Mouse (Mus musculus) natural killer cell, adult 2 months (primary cell): Measurements from ENCODE around the gene Dync1i2.

Experiments
- DNase-seq, 2 experiments: peaks; one replicate each; pipeline ENCODE4 v3.0.0; 2022; ENCODE audit warnings: low spot score in 2 of 2

The Dync1i2 gene

DNA sequence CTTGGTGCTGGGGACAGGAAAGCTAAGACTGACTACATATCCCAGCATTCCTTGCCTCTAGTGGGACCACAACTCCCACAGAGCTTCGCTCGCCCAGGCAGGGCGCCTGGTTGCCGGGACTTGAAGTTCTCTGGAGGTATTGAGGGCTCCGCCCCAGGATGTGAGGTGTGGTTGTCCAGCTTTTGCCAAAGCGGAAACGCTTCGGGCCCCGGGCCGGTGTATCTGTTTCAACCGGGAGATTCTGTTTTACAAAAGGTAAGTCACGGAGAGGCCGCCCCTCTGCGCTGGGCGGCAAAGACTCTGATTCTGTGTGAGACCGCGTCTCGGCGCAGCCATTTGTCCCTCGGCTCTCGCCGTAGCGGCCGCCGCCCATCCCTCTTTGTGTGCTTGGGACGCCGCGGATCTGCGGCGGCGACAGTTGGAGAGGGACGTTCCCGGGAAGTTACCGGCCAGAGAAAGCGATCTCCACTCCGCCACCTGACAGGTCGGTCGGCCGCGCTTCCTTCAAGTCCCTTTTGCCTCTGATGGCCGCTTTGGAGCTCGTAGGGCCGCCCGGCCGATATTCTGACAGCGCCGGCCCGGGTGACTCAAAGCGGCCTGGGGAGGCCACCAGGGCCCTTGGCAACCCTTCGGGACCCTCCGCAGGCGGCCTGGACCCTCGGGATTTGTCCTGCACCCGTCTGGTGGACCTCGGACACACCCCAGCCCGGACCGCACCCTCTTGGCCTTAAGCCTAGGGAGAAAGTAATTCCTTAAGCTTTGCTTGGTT, at the start of gene Dync1i2:
Gene Dync1i2 (plus strand): TSS at position 116 of the 769 bp plus-strand sequence.
- peak; percentile 85 to 89 for DNase-seq

DNA sequence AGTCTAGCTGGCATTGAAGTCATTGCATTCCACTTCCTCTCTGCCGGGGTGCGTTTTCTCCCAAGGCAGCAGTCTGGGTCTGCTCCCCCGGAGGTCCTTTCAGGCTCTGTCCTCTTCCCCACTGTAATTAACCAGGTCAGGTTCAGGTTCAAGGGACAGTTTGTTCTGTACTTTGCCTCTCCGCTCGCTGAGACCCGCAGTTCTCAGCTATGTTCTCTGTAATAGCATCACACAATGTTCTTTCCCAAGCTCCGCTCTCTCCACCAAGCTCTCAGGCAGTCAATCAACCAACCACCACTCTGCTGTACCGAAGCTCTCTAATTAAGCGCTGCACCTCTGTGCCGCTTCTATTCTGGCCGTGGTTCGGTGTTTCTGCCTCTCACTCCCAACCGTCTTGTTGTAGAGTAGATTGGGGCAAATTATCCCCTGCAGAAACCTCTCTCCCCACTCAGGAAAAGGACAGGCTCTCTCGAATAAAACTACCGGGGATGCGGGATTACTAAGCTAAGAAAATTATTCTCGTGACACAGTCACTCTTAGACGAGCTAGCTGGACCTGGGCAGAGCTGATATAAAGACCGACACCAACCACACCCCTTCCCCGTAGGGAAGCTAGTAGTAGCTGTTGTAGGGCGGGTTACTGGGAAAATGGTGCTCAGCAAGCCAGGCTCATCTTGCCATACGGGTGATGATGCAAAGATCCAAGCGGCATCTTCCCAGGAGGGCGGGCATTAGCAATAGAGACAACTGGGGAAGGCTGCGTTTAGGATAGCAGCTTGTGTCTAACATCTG, 48.5 kb upstream of the Dync1i2 start:
- no peak for DNase-seq

DNA sequence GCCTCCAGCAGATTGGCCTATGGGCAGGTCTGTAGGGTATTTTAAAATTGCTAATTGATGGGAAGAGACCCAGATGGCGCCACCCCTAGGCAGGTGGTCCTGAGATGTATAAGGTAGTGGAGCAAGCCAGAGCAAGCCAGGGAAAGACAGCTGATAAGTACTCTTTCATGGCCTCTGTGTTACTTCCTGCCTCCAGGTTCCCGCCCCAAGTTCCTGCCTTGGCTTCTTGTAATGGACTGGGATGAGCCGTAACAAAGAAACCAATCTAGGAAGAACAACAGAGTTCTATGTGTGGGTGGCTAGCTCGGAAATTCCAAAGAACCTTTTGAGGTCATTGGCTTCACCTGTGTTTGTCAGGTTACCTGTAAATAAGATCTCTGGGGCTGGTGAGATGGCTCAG, 44.3 kb upstream of the Dync1i2 start:
- no peak for DNase-seq

DNA sequence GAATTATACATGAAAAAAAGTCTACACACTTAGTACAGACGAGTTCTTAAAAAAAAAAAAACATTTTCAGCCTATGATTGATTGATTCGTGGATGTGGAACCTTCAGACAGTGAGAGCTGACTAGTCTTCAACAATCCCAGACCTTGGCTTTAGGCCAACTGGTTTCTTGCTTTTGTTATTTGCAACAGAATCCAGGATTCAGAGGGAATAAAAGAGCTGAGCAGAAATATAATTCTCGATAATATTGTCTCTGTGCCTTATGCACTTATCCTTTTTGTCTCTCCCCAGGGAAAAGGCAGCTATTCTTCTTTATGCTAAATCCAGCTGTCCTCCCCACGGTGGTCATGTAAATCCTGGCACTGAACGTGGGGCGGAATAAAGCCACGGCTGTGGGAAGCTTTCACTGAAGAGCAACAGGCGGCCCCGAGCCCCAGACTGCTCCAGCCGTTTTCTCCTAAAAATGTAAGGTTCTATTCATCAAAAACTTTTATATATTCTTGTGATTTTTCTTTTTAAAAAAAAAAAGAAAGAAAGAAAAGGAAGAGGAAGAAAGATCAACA, 43.0 kb upstream of the Dync1i2 start:
- no peak for DNase-seq

DNA sequence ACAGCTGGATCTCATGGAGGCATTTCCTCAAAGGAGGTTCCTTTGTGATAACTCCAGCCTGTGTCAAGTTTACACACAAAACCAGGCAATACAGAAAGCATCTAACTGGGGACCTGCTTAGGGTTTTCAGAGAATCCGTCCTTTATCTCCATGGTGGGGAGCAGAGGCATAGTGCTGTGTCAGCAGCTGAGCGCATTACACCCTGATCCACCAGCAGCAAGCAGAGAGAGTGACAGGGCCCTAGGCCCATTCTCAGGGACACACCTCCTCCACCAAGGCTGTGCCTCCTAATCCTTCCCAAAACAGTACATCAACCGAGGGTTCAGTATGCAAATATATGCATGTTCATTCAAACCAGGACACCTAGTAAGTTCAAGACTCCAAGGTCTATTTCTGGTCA, 38.5 kb upstream of the Dync1i2 start:
- no peak for DNase-seq

DNA sequence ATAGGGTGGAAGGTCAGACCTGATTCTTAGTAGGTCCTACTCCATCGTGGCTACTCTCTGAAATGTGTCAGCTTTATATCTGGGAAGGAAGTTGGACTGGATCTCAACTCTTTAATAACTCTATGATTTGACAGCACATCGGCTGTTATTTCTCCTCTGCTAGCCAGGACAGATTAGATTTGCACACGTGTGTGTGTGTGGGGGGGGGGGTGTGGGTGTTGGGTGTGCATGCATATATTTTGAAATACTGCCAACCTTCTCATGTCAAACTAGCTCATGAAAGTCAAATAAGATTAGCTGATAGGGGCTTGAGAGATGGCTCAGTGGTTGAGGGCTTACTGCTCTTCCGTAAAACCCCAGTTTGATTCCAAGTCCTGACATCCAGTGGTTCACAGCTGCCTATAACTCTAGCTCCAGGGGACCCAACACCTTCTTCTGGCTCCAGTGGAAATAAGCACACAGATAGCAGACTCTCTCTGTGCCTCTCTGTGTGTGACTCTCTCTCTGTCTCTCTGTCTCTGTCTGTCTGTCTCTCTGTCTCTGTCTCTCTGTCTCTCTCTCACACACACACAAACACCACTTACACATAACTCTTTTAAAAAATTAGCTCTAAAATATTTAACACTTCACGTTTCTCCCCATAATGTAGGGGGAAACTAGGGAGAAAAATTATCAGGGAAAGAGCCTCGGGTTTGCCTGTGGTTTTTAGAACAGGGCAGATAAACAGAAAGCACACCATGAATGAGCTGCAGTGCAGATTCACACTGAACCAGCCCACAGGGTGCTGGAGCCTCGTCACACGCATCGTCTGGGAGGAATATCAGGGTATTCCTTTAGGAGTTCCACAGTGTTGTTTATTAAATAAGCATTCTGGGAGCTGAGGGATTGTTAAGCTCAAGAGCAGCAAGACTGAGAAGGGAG, 34.9 kb upstream of the Dync1i2 start:
- no peak for DNase-seq

DNA sequence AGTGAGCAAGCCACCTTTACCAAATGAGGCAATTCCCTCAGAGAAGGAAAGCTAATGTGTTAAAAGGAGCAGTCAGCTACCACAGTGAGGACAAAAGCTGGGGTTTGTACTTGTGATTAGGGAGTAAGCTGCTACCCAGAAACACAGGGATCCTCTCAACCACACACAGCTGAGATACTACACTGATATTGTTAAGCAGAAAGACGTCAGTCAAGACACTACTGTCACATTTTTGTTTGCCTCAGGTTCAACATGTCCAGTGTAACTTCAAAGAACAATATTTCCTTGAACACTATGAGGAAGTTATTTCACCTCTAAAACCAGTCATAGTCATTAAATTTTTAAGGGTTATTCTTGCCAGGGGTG, 34.3 kb upstream of the Dync1i2 start:
- DNase-seq: no peak

DNA sequence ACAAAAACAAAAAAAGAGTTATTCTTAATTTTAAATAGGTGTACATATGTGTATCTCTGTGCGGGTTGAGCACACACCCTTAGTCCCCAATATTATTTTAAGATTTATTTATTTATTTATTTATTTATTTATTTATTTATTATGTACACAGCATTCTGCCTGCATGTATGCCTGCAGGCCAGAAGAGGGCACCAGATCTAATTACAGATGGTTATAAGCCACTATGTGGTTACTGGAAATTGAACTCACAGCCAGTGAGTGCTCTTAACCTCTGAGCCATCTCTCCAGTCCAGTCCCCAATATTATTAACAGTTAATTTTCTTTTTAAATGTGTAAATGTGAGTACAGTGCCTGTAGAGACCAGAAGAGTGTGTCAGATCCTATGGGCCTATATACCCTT, 33.7 kb upstream of the Dync1i2 start:
- no peak for DNase-seq

DNA sequence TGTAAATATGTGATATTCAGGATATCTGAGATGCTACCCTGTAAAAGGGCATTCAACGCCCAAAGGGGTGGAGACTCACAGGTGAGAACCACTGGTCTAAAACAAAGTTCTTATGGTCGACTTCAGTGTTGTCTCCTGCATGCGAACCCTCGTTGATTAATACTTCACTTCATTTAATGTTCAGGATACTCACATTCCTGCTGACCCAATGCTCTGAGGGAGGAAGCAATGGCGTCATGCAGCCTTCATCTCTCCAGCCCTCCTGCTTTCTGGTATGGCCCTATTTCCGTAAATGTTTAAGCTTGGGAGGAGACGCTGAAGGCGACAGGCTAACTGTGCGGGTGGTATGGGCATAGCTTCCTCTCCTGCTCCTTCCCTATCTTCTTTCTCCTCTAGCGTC, 31.8 kb upstream of the Dync1i2 start:
- DNase-seq: no peak

DNA sequence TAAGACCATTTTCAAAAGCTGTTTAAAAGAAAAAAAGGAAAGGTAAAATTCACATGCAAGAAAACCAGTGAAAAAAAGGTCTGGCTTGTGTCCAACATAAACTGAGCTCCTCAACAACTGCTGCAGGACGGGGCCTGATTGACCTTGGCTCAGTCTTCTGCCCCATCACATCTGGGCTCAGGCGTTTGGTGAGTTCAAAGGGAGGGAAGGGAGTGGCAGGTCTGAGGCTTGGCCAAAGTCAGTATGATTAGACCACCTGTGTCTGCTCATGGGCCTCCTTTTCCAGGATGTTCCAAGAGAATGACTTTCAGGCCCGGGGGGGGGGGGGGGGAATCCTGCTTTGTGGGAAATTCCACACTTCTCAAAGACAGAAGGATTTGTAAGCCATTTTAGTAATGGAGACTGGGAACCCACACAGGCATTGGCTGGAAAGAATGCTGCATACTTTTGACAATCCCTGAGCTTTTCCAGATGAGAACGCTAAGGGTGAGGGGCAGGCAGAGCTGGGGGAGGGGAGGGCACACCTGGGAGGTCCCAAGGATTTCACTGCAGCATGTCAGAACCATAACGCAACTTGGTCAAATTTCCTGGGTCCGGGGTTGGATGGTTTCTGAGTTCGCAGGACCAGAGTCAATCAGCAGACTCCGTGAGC, 30.8 kb upstream of the Dync1i2 start:
- DNase-seq: no peak

DNA sequence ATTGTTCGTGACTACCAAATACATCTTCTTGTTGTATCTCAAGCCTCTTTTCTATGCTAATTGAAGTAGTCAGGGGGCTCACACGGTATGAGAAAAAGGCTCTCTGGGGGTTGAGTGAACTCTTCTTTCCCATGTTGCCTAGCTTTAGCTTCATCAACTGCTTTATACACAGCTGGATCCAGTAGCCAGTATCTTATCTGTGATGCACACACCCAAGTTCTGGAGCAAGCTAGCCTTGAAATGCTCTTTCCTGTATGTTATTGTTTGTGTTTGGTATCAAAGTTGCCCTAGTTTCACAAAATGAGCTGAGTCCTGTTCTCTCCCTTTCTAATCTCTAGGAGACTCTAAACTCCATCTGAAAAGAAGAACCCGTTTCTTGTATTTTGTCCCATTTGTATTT, 23.6 kb upstream of the Dync1i2 start:
- no peak for DNase-seq

DNA sequence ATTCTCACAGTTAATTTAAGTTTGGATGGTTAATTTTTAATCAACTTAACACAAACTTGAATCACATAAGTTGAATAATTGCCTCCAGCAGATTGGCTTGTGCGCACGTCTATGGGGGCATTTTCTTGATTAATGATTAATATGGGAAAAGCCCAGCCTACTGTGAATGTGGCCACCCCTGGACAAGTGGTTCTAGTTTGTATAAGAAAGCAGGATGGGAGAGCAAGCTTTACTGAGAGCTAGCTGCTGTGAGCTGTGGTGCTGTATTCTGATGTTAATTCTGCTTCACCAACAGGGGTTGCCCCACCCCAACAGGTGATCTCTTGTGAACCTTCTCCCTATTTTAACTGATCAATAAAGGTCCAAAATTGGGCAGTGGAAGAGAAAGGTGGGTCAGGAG, 22.6 kb upstream of the Dync1i2 start:
- DNase-seq: no peak

DNA sequence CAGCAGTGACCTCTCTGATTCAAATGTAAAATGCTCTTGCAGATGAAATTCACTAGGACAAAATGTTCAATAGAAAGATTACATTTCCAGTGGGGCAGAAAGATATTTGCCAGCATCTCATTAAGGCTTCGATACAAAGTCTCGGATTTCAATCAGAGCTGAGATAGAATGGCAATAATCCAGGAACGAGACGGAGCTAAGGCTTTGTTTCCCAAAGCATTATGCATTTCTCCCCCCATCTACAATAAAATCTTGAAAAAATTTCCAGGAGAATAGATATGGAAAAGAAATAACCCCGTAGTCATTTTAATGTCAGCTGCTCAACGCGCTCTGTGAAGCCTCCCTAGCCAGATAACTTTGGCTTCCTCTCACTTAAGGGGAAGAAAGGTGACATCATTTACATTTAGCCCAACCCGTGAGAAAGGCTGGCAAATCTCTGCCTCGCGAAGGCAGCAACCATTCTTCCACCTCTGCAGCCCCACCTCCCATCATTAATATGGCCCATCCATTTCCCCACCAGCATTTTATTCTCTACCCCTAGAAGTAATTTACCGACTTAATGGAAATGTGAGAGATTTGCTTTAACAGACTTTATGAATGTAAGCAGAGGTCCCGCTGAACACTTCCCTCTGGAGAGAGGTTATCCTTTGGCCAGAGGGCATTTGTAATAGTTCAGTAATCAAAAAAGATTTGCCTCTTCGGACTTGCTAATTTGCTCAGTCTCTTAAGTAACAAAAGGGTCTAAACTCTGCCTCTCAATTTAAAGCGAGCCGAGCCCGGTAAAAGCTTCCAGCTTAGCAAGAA, 19.9 kb upstream of the Dync1i2 start:
- no peak for DNase-seq

DNA sequence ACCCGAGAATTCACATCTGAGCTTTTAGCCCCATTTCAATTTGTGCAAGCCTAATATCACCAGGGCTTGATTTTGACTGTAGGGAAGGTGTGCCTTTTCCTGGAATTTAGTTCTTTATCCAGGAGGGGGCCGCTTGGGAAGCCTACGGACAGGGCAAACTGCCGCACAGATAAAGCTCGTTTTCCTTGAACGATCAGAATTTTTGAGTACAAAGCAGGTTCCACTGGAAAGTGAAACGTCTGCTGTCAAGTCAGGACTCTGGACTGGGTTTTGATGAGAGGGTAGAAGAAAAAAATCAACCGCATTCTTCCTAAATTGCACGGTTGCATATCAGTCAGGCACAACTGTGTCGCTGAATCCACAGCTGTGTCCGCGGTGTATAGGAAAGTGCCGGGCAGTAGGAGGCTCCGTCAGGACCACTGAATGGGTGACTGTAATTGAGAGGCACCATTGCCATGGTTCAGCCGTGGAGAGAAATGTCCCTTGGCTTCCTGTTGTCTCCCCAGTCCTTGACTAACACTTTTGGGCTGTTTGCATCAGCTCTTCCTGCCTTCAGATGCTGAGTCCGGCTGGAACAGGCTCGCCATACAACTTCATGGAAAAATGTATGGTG, 19.2 kb upstream of the Dync1i2 start:
- no peak for DNase-seq

DNA sequence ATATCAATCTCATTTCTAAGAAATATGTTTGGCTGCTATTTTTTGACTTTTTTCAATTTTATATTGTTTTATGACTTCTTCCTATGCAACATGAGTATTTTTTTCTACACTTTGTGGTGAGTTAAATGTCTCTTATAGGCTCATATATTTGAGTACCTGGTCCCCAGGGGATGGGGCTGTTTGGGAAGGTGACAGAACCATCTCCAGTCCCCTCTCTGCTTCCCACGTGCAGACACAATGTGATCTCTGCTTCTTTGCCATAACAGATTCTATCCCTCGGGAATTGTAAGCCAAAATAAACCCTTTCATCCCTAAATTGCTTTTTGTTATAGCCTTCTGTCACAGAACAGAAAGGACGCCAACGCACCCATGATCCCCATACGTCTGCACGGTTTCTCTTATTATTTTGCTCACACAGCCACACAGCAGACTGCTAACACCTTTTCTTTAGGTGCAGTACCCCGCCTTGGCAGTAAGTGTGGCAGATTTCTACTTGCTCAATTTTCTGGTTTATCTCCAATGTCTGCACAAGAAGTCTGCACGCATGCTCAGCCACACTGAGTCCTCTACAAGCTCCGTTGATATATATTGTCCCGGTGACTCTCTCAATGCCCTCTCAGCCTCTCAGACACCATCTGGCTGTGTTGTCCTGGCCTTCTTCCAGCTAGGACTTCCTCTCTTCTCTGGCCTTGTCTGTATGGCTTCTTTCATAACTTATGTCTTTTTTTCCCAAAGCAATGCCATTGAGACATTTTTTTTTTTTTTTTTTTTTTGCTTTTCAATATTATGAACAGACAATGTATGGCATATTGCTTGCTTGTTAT, 17.2 kb upstream of the Dync1i2 start:
- no peak for DNase-seq

DNA sequence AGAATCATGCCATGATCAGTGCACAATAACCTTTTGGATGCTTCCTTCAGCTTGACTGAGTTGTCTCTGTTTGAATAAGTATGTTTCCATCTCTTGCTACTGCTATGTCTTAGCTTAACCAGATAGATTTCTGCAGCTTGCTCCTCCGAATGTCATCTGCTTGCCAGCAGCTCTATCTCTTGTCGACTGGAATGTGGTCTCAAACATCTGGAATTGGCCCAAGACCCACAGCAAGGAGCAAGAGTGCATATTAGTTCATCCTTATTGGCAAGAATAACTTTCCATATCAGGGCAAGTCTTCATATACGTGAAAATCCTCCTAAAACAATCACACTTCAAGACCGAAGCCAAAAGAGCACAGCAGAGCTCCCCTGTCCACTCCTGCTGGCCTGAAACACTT, 14.6 kb upstream of the Dync1i2 start:
- DNase-seq: no peak

DNA sequence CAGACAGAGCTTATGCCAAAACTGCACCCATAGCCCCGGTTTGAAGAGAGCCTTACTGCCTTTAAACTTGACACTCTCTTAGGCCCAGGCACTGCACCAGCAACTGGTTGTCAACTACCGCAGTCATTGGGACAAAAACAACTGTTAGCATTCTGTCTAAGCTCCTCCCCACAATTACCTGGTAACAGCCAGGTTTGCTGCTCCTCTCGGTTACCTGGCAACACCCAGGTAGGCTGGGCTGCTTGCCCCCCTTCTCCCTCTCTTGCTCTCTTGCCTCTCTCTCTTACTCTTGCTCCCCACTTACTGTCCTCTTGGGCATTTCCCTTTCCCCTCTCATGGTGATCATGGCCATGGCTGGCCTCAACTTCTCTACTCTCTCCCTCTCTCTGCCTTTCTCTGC, 12.6 kb upstream of the Dync1i2 start:
- DNase-seq: no peak

DNA sequence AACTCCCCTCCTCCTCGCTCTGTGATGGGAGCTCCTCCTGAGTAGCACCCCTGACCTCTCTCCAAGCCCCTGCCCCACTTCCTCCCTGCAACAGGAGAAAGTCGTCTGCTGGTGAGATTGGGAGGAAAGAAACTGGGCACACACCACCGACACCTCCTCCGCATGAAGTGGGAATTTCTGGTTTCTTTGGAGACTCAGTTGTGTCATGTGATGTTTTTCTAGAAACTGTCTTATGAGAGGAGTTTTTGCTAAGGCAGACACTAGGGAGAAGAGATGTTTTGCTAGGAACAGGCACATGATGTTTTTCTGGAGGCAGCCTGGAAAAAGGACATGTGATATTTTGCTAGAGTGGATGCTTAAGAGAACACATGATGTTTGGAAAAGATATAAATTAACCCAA, 11.0 kb upstream of the Dync1i2 start:
- no peak for DNase-seq

DNA sequence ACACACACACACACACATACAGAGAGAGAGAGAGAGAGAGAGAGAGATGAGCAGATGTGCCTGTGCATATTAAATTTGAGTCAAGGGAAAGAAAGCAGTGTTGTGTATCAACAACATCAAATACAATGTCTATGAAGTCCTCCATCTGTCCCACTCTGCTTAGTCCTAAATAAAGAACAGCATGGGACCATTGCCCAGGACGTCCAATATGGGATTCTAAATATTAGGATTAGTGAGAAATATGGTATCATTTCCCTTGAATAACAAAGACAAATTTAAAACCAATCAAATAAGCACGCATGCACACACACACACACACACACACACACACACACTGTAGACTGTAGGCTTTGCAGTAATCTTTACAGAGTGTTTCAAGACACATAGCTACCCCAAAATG, 9.6 kb upstream of the Dync1i2 start:
- DNase-seq: no peak
